Mouse (Mus musculus) limb, embryonic 12.5 days (tissue): Measurements from ENCODE around the gene Hyal4. TPM values are rescaled to one million over a fixed set of nuclear protein-coding genes. Genes with fewer than 3 reads are reported as not detected.

Experiments
- ATAC-seq: fragments of 200-750 bp; cut with Nextera tagmentation; 2 replicates; pipeline ENCODE4 v1.8.0; 2017; ENCODE audit warnings: low read depth, moderate TSS enrichment; ENCODE audit not compliant: insufficient number of reproducible peaks, insufficient read depth, low FRiP score, low TSS enrichment
- H3K27ac ChIP-seq: fragments of 300-500 bp; sonication (generic); 2 replicates; pipeline ENCODE4 v1.5.1; 2016; ENCODE audit warnings: mild to moderate bottlenecking, moderate library complexity
- H3K27me3 ChIP-seq: fragments of 300-500 bp; sonication (generic); 2 replicates; pipeline ENCODE4 v1.6.1; 2016; ENCODE audit warnings: mild to moderate bottlenecking, moderate library complexity
- H3K36me3 ChIP-seq: fragments of 300-500 bp; sonication (generic); 2 replicates; pipeline ENCODE4 v1.6.1; 2016; ENCODE audit warnings: mild to moderate bottlenecking, moderate library complexity
- H3K4me1 ChIP-seq: fragments of 300-500 bp; sonication (generic); replicated peaks from 2 replicates; pipeline ENCODE4 v1.6.1; 2016
- H3K4me2 ChIP-seq: fragments of 300-500 bp; sonication (generic); 2 replicates; pipeline ENCODE4 v1.6.1; 2016; ENCODE audit warnings: mild to moderate bottlenecking, moderate library complexity
- H3K4me3 ChIP-seq: fragments of 300-500 bp; sonication (generic); replicated peaks from 2 replicates; pipeline ENCODE4 v1.5.1; 2016; ENCODE audit warnings: mild to moderate bottlenecking
- H3K9ac ChIP-seq: fragments of 300-500 bp; sonication (generic); replicated peaks from 2 replicates; pipeline ENCODE4 v1.6.1; 2016; ENCODE audit warnings: mild to moderate bottlenecking, moderate library complexity
- H3K9me3 ChIP-seq: fragments of 300-500 bp; sonication (generic); 2 replicates; pipeline ENCODE4 v1.6.1; 2016; ENCODE audit warnings: mild to moderate bottlenecking, moderate library complexity
- WGBS: fragments of 180-500 bp; shearing (Covaris S2); methylation state at CpG from one replicate; pipeline ENCODE4 v1.1.7; 2016; 5-methylcytosine and 5-hydroxymethylcytosine counted together
- polyA plus RNA-seq: library from polyadenylated mRNA; unstranded; fragments of >200 nt; fragmentation: Nextera tagmentation; extraction: Ambion mirVana; gene quantifications from 2 replicates; pipeline ENCODE4 v1.2.1, GENCODE M21; 2016

Hyal4 gene
- polyA plus RNA-seq: not detected in 2 replicates

DNA sequence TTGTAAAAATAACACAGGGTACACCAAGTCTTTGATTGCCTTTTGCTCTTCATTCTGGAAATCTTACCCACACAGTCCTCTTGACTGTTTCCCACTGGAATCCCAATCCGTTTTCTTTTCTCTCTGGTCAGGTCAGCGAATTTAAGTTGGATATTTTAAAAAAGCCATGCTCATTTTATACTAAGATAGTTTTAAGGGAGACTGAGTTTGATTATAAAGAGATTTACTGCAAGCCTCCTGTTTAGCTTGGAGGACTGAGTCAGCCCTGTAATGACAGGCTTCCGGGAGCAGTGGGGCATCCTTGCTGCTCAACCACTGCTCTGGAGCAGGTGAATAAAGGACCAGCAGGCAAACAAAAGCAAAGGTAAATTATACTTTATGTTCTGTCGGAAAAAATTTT is at the start of gene Hyal4:
TSS of gene Hyal4 (plus strand) at position 301 of the 400 bp plus-strand sequence.
- Histone ChIP-seq H3K4me2 (no peak within 1 kb of the TSS), H3K27ac (no peak within 1 kb of the TSS), H3K36me3 (no peaks in the 10 kb centered on the region), H3K9ac (no peak within 1 kb of the TSS), H3K27me3 (no peaks in the 10 kb centered on the region), H3K9me3 (no peaks in the 10 kb centered on the region), H3K4me1 (no peaks in the 10 kb centered on the region), H3K4me3 (no peak within 1 kb of the TSS)
- WGBS: 81% methylated on average over 4 of the region's 4 CpGs
- no peak for ATAC-seq

GRCm38 (mm10) chr6:24707090-24707489 is 41.0 kb upstream of the Hyal4 start:
- Histone ChIP-seq H3K9ac (no peak overlapping the region), H3K36me3 (no peaks in the 10 kb centered on the region), H3K4me1 (no peaks in the 10 kb centered on the region), H3K27me3 (no peaks in the 10 kb centered on the region), H3K4me3 (no peak overlapping the region), H3K9me3 (no peaks in the 10 kb centered on the region), H3K27ac (no peak overlapping the region), H3K4me2 (no peak overlapping the region)
- WGBS: 84% methylated on average over 5 of the region's 5 CpGs
- ATAC-seq: no peak

DNA sequence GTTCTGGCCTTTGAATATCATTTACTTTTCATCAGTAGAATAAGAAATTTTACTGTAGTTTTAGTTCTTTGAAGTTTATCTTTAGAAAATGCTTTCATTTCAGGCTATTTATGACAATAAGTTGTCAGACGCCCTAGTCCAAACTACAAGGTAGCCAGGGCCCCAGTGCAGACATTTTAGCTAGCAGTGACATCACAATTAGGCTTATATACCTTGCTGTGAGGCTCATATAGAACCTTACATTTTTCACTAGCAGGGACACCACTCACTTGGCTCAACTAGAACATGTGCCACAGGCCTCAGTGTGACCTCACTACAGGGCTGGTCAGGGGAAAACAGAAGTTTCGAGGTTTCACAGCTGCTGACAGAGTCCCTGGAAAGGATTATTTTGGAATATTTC is 40.6 kb upstream of the Hyal4 start:
- Histone ChIP-seq H3K4me1 (no peaks in the 10 kb centered on the region), H3K9ac (no peak overlapping the region), H3K4me2 (no peak overlapping the region), H3K36me3 (no peaks in the 10 kb centered on the region), H3K27me3 (no peaks in the 10 kb centered on the region), H3K27ac (no peak overlapping the region), H3K4me3 (no peak overlapping the region), H3K9me3 (no peaks in the 10 kb centered on the region)
- 81% methylated on average over 2 of the region's 2 CpGs for WGBS
- no peak for ATAC-seq

- 32% methylated on average over 13 of the region's 13 CpGs for WGBS
- H3K27me3 ChIP-seq: no peaks in the 10 kb centered on the region
- H3K4me2 ChIP-seq: no peak overlapping the region
- H3K4me3 ChIP-seq: no peak overlapping the region
- no peaks in the 10 kb centered on the region for H3K36me3 ChIP-seq
- H3K4me1 ChIP-seq: no peaks in the 10 kb centered on the region
- ATAC-seq: no peak
- H3K9me3 ChIP-seq: no peaks in the 10 kb centered on the region
- H3K9ac ChIP-seq: no peak overlapping the region
- H3K27ac ChIP-seq: no peak overlapping the region
These were observed 26.6 kb upstream of the Hyal4 start for GRCm38 (mm10) chr6:24721317-24722099.

GRCm38 (mm10) chr6:24728130-24728529 is 20.0 kb upstream of the Hyal4 start:
- ATAC-seq: no peak
- Histone ChIP-seq H3K4me3 (no peak overlapping the region), H3K9me3 (no peaks in the 10 kb centered on the region), H3K9ac (no peak overlapping the region), H3K36me3 (no peaks in the 10 kb centered on the region), H3K4me2 (no peak overlapping the region), H3K4me1 (no peaks in the 10 kb centered on the region), H3K27ac (no peak overlapping the region), H3K27me3 (no peaks in the 10 kb centered on the region)
- 83% methylated on average over 1 of the region's 1 CpGs for WGBS

DNA sequence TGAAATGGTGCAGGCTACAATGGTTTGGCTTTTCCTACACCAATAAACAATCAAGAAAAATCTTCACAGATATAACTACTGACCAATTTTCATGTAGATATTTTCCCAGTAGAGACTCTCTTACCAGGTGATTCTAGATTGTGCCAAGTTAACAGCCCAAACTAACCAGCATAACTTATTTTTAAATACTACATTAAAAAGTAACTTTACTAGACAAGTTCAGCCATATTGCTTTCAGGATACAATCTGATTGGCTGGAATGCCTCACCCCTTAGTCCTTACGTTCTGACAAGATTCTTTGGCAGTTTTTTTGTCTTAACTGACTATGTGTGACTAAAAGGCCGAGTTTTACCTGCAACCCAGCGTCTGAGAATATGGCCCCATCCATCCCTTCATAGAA is 15.2 kb upstream of the Hyal4 start, which contains the start of gene Hyal6:
TSS of gene Hyal6 (plus strand) at position 301 of the 400 bp plus-strand sequence.
- ATAC-seq: no peak
- Histone ChIP-seq H3K9ac (no peak within 1 kb of the TSS), H3K4me1 (no peaks in the 10 kb centered on the region), H3K36me3 (no peaks in the 10 kb centered on the region), H3K27ac (no peak within 1 kb of the TSS), H3K27me3 (no peaks in the 10 kb centered on the region), H3K4me2 (no peak within 1 kb of the TSS), H3K9me3 (no peaks in the 10 kb centered on the region), H3K4me3 (no peak within 1 kb of the TSS)
- 83% methylated on average over 3 of the region's 3 CpGs for WGBS

DNA sequence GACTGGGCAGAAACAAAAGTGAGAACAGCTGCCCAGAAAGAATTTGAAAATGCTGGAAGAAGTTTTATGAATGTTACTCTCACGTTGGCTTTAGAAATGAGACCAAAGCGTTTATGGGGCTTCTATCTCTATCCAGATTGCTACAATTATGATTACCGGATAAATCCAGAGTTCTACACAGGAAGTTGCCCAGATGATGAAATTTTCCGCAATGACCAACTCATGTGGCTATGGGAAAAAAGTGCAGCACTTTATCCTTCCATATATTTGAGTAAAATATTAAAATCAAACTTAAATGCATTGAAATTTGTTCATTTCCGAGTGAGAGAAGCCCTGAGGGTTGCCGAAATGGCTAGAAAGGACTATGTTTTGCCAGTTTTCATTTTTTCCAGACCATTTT is 13.6 kb upstream of the Hyal4 start:
- no peak overlapping the region for H3K27ac ChIP-seq
- H3K9me3 ChIP-seq: no peaks in the 10 kb centered on the region
- no peaks in the 10 kb centered on the region for H3K36me3 ChIP-seq
- no peaks in the 10 kb centered on the region for H3K27me3 ChIP-seq
- H3K4me2 ChIP-seq: no peak overlapping the region
- H3K9ac ChIP-seq: no peak overlapping the region
- WGBS: 82% methylated on average over 6 of the region's 6 CpGs
- no peaks in the 10 kb centered on the region for H3K4me1 ChIP-seq
- no peak for ATAC-seq
- no peak overlapping the region for H3K4me3 ChIP-seq

- 51% methylated on average over 3 of the region's 3 CpGs for WGBS
- no peaks in the 10 kb centered on the region for H3K9me3 ChIP-seq
These were observed 11.2 kb downstream of the Hyal4 start for GRCm38 (mm10) chr6:24759281-24759680.

GRCm38 (mm10) chr6:24766261-24766660 is 18.1 kb downstream of the Hyal4 start:
- no peak for ATAC-seq
- no peak overlapping the region for H3K27ac ChIP-seq
- no peak overlapping the region for H3K4me2 ChIP-seq
- H3K9ac ChIP-seq: no peak overlapping the region
- no peaks in the 10 kb centered on the region for H3K36me3 ChIP-seq
- H3K27me3 ChIP-seq: no peaks in the 10 kb centered on the region
- no peaks in the 10 kb centered on the region for H3K9me3 ChIP-seq
- WGBS: 83% methylated on average over 2 of the region's 2 CpGs
- no peak overlapping the region for H3K4me3 ChIP-seq
- no peaks in the 10 kb centered on the region for H3K4me1 ChIP-seq

More at GRCm38 (mm10) chr6:24759281-24759680, 11.2 kb downstream of the Hyal4 start:
- Histone ChIP-seq H3K27ac (no peak overlapping the region), H3K4me3 (no peak overlapping the region), H3K4me2 (no peak overlapping the region), H3K27me3 (no peaks in the 10 kb centered on the region), H3K36me3 (no peaks in the 10 kb centered on the region), H3K9ac (no peak overlapping the region), H3K4me1 (no peaks in the 10 kb centered on the region)
- ATAC-seq: no peak

DNA sequence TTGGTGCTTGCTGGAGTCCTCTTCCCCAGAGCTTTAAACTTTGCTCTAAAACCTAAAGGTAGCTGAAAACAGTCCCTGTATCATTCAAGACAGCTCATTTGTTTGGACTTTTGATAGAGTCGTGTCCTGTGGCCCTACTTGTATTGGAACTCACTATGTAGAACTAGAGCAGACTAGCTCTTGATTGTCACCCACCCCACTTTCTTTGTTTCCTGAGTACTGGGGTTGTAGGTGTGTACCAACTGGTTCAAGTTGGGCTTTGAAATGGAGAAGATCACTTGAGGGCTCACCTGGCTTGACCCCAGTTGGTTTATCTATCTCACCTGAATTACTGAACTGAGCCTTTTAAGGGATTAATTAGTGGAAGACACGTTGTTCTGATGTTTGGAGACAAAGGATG is 31.1 kb downstream of the Hyal4 start:
- Histone ChIP-seq H3K9ac (no peak overlapping the region), H3K27me3 (no peaks in the 10 kb centered on the region), H3K36me3 (no peaks in the 10 kb centered on the region), H3K4me1 (no peaks in the 10 kb centered on the region), H3K9me3 (no peaks in the 10 kb centered on the region), H3K4me2 (no peak overlapping the region), H3K27ac (no peak overlapping the region), H3K4me3 (no peak overlapping the region)
- ATAC-seq: no peak
- 64% methylated on average over 2 of the region's 2 CpGs for WGBS

DNA sequence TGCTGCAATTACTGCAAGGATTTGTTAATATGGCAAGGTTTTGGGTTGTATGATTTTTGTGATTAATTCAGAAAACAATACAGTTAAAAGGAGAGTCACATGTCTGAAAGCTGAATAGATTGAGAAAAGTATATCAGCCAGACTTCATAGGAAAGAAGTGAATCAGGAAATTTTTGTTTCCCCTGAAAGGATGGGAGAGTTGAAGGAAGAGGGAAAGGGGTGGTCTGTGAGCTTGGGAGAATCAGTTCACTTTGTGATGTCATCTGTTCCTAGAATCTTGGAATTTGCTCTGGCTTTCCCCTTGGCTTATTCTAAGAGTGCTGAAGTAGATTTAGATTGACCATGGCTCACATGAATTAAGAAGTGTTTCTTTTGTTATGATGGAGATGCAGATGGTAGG is 42.8 kb downstream of the Hyal4 start, which contains the start of gene Spam1:
TSS of gene Spam1 (plus strand) at position 301 of the 400 bp plus-strand sequence.
- no peaks in the 10 kb centered on the region for H3K36me3 ChIP-seq
- H3K9ac ChIP-seq: no peak within 1 kb of the TSS
- H3K4me3 ChIP-seq: no peak within 1 kb of the TSS
- H3K4me1 ChIP-seq: no peaks in the 10 kb centered on the region
- no peak for ATAC-seq
- no peaks in the 10 kb centered on the region for H3K27me3 ChIP-seq
- H3K9me3 ChIP-seq: no peaks in the 10 kb centered on the region
- H3K27ac ChIP-seq: no peak within 1 kb of the TSS
- H3K4me2 ChIP-seq: no peak within 1 kb of the TSS
